Mouse (Mus musculus) liver, adult 2 months (tissue): Measurements from ENCODE around the gene Carmil2.

Experiments
- CTCF ChIP-seq: fragments of 200-500 bp; IDR thresholded peaks from 2 replicates; pipeline ENCODE4 v1.5.1; 2011; ENCODE audit warnings: low read depth, low read length, control low read depth
- POLR2A ChIP-seq: fragments of 200-500 bp; IDR thresholded peaks from 2 replicates; pipeline ENCODE4 v1.6.1; 2011; ENCODE audit warnings: low read length, control low read depth; ENCODE audit not compliant: insufficient read depth; ENCODE audit errors: extremely low read depth

DNA sequence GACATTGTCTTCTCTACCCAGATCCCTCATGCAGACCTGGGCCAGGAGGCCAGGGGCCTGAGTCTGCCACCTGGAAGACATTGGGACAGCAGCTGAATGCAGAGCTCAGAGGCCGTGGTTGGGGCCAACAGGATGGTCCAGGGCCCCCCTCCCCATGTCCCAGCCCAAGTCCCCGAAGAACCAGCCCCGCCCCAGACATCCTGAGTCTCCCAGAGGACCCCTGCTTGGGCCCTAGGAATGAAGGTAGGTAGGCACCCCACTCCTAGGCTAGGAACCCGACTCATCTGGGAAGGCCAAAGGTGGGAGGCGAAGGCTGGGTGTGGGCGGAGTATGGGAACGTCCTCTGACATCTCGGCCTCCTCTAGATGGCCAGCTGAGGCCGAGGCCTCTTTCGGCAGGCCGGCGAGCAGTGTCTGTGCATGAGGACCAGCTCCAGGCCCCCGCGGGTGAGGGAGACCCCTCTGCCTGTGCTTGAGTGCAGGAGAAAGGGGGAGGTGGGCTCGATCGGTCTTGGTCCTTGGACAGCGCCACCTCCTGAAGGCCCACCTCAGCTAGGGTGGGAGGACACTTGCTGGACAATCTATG, 11.2 kb downstream of the Carmil2 start:
- TF ChIP-seq CTCF (no peak), POLR2A (no peak)
